Mouse (Mus musculus) kidney, postnatal 0 days (tissue): ENCODE results near the gene Acp7. TPM values are rescaled to one million over a fixed set of nuclear protein-coding genes. Genes with fewer than 3 reads are reported as not detected.

Source experiments
- ATAC-seq: fragments of 200-750 bp; cut with Nextera tagmentation; replicated peaks from 2 replicates; pipeline ENCODE4 v1.8.0; 2017; ENCODE audit warnings: low read depth, moderate number of reproducible peaks, moderate TSS enrichment, moderate library complexity; ENCODE audit not compliant: low FRiP score
- DNase-seq: peaks from one replicate; pipeline ENCODE4 v3.0.0-alpha.2; 2016; ENCODE audit warnings: low spot score
- H3K27ac ChIP-seq: fragments of 300-500 bp; sonication (generic); 2 replicates; pipeline ENCODE4 v1.5.1; 2014; ENCODE audit warnings: mild to moderate bottlenecking
- H3K27me3 ChIP-seq: fragments of 300-500 bp; sonication (generic); 2 replicates; pipeline ENCODE4 v1.6.1; 2014; ENCODE audit warnings: low read length, mixed read lengths; ENCODE audit not compliant: insufficient read depth
- H3K36me3 ChIP-seq: fragments of 300-500 bp; sonication (generic); 2 replicates; pipeline ENCODE4 v1.6.1; 2014; ENCODE audit warnings: low read length, mixed read lengths; ENCODE audit not compliant: insufficient read depth
- H3K4me1 ChIP-seq: fragments of 300-500 bp; sonication (generic); replicated peaks from 2 replicates; pipeline ENCODE4 v1.6.1; 2014; ENCODE audit warnings: antibody characterized with exemption, low read length, mixed read lengths; ENCODE audit not compliant: insufficient read depth
- H3K4me2 ChIP-seq: fragments of 300-500 bp; sonication (generic); 2 replicates; pipeline ENCODE4 v1.6.1; 2014; ENCODE audit warnings: mild to moderate bottlenecking, low read length, moderate library complexity, mixed read lengths
- H3K4me3 ChIP-seq: fragments of 300-500 bp; sonication (generic); replicated peaks from 2 replicates; pipeline ENCODE4 v1.5.1; 2014; ENCODE audit warnings: low read depth, low read length
- H3K9ac ChIP-seq: fragments of 300-500 bp; sonication (generic); 2 replicates; pipeline ENCODE4 v1.6.1; 2014; ENCODE audit warnings: low read depth, low read length
- H3K9me3 ChIP-seq: fragments of 300-500 bp; sonication (generic); replicated peaks from 2 replicates; pipeline ENCODE4 v1.6.1; 2016; ENCODE audit warnings: low read length, inconsistent platforms, mixed read lengths
- CTCF ChIP-seq: IDR thresholded peaks from 2 replicates; pipeline ENCODE4 v1.5.1; 2016; ENCODE audit warnings: antibody characterized with exemption, low read depth, mild to moderate bottlenecking, moderate library complexity
- WGBS: fragments of 180-500 bp; shearing (Covaris S2); extraction: QIAGEN DNeasy Blood & Tissue Kit; methylation state at CpG from one replicate; pipeline ENCODE4 v1.1.7; 2014; 5-methylcytosine and 5-hydroxymethylcytosine counted together
- polyA plus RNA-seq: library from polyadenylated mRNA; unstranded; fragments of >200 nt; fragmentation: Nextera tagmentation; extraction: Ambion mirVana; gene quantifications from 2 replicates; pipeline ENCODE4 v1.2.1, GENCODE M21; 2015

Gene Acp7
- polyA plus RNA-seq, 1 experiment from 2014 or later = not detected

GRCm38 (mm10) chr7:28597277-28597570 is 33.9 kb downstream of the Acp7 start:
- Histone ChIP-seq H3K9ac (peak overlapping the region; percentile 81), H3K27me3 (no peaks in the 10 kb centered on the region), H3K27ac (peak overlapping the region; percentile 90), H3K9me3 (no peaks in the 10 kb centered on the region), H3K4me1 (peaks cover 48% of the 10 kb centered on the region), H3K4me3 (peak overlapping the region; percentile 68), H3K4me2 (peak overlapping the region; percentile 92), H3K36me3 (no peaks in the 10 kb centered on the region)
- no peak for ATAC-seq
- 3% methylated on average over 9 of the region's 9 CpGs for WGBS
- DNase-seq = no peak
- no peak for TF ChIP-seq CTCF

- Histone ChIP-seq H3K9ac (peak overlapping the region; percentile 81), H3K27ac (peak overlapping the region; percentile 90), H3K4me1 (peaks cover 52% of the 10 kb centered on the region), H3K36me3 (no peaks in the 10 kb centered on the region), H3K9me3 (no peaks in the 10 kb centered on the region), H3K27me3 (no peaks in the 10 kb centered on the region), H3K4me2 (peak overlapping the region; percentile 92), H3K4me3 (peak overlapping the region; percentile 68)
- DNase-seq (peak; percentile 79), ATAC-seq (peak; percentile 80)
- WGBS = 23% methylated on average over 20 of the region's 20 CpGs
- TF ChIP-seq CTCF = no peak
These were observed 34.5 kb downstream of the Acp7 start for GRCm38 (mm10) chr7:28596436-28597276.

- peaks cover 55% of the 10 kb centered on the region for H3K4me1 ChIP-seq
- H3K36me3 ChIP-seq = no peaks in the 10 kb centered on the region
- no peaks in the 10 kb centered on the region for H3K27me3 ChIP-seq
- TF ChIP-seq CTCF = no peak
- H3K9me3 ChIP-seq = no peaks in the 10 kb centered on the region
- H3K4me2 ChIP-seq = peak overlapping the region; percentile 92
- peak overlapping the region; percentile 68; the same call in 1 of the 2 replicates for H3K4me3 ChIP-seq
- H3K27ac ChIP-seq = peak overlapping the region; percentile 90
- H3K9ac ChIP-seq = peak overlapping the region; percentile 44; the same call in 1 of the 2 replicates
- DNase-seq = no peak
- ATAC-seq = peak; percentile 14
- WGBS = 52% methylated on average over 8 of the region's 8 CpGs
These were observed 35.2 kb downstream of the Acp7 start for GRCm38 (mm10) chr7:28595751-28596435.

GRCm38 (mm10) chr7:28593206-28594111 is 37.7 kb downstream of the Acp7 start:
- H3K9ac ChIP-seq = no peak overlapping the region
- TF ChIP-seq CTCF = no peak
- H3K4me1 ChIP-seq = peaks cover 59% of the 10 kb centered on the region
- H3K27me3 ChIP-seq = no peaks in the 10 kb centered on the region
- peak; percentile 56 for DNase-seq
- H3K9me3 ChIP-seq = no peaks in the 10 kb centered on the region
- peak overlapping the region; percentile 37; the same call in 1 of the 2 replicates for H3K27ac ChIP-seq
- no peak overlapping the region for H3K4me3 ChIP-seq
- H3K36me3 ChIP-seq = no peaks in the 10 kb centered on the region
- ATAC-seq = no peak
- H3K4me2 ChIP-seq = peak overlapping the region; percentile 4
- 25% methylated on average over 14 of the region's 14 CpGs for WGBS

GRCm38 (mm10) chr7:28591862-28592261 is 39.3 kb downstream of the Acp7 start:
- H3K4me2 ChIP-seq = no peak overlapping the region
- no peaks in the 10 kb centered on the region for H3K36me3 ChIP-seq
- WGBS = 52% methylated on average over 1 of the region's 1 CpGs
- no peaks in the 10 kb centered on the region for H3K9me3 ChIP-seq
- ATAC-seq = no peak
- H3K27ac ChIP-seq = no peak overlapping the region
- H3K27me3 ChIP-seq = no peaks in the 10 kb centered on the region
- TF ChIP-seq CTCF = no peak
- H3K9ac ChIP-seq = no peak overlapping the region
- H3K4me3 ChIP-seq = no peak overlapping the region
- peaks cover 72% of the 10 kb centered on the region for H3K4me1 ChIP-seq
- no peak for DNase-seq

- Histone ChIP-seq H3K9me3 (no peaks in the 10 kb centered on the region), H3K4me1 (peaks cover 58% of the 10 kb centered on the region), H3K36me3 (no peaks in the 10 kb centered on the region), H3K27ac (peak overlapping the region; percentile 74), H3K27me3 (no peaks in the 10 kb centered on the region), H3K9ac (0 out of 2 replicates have a peak overlapping the region, but pooled peaks have one; percentile 32), H3K4me2 (no peak overlapping the region), H3K4me3 (no peak overlapping the region)
- DNase-seq = peak; percentile 68
- TF ChIP-seq CTCF = no peak
- ATAC-seq = peak; percentile 80
These were observed 43.5 kb downstream of the Acp7 start for GRCm38 (mm10) chr7:28587644-28588043.
